Mouse (Mus musculus) bone marrow, adult 2 months (tissue): Measurements from ENCODE around the gene Rsph14.

Source experiments
- CTCF ChIP-seq: fragments of 200-500 bp; IDR thresholded peaks from 2 replicates; pipeline ENCODE4 v1.5.1; 2011; ENCODE audit warnings: low read length, control low read depth; ENCODE audit not compliant: control insufficient read depth, insufficient read depth
- POLR2A ChIP-seq: fragments of 200-500 bp; IDR thresholded peaks from 2 replicates; pipeline ENCODE4 v1.6.1; 2011; ENCODE audit warnings: low read depth, mild to moderate bottlenecking, control low read depth, low read length, borderline replicate concordance; ENCODE audit not compliant: control insufficient read depth

DNA sequence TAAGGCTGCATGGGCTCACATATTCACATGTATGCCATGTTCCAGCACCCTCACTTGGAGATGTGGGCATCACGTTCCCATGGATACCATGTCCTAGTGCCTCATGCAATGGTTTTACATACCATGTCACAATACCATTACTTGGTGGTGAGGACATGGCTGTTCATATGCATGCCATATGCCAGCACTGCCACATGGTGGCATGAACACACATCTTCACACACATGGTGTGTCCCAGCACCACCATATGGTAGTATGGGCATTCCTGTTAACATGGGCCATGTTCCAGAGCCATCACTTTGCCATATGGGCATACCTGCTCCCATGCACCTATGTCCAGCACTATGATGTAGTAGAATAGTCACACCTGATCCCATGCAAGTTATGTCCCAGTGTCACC, 91.6 kb downstream of the Rsph14 start:
- TF ChIP-seq CTCF (no peak), POLR2A (no peak)
